In genomic region chr4:138127371-138127770, GRCm38 (mm10) we compare ENCODE assay signal across 23 mouse cellular contexts.
DNase-seq lines count a peak whose midpoint lies in the region; ATAC-seq and TF ChIP-seq lines count a peak whose summit lies in the region.
"Had no signal": no experiment of that assay in that cellular context is flagged by ENCODE, and none has a peak within 500 bp of the region (broad histone marks: within the 10 kb centered on the region; RNA-seq: fewer than 3 reads in every experiment).

No protein-coding gene starts in this region.

- no peak for ATAC-seq in hindbrain, embryonic 12.5 days (ENCODE audit: low FRiP score)
- no peak for ATAC-seq in frontal cortex, adult (ENCODE audit: low TSS enrichment)
- ATAC-seq: forebrain, embryonic 13.5 days; forebrain, embryonic 15.5 days; forebrain, postnatal 0 days had no signal

- peaks cover 11% of the 10 kb centered on the region for H3K4me1 ChIP-seq in hindbrain, embryonic 12.5 days
- H3K4me1 ChIP-seq: embryonic facial prominence, embryonic 13.5 days; embryonic facial prominence, embryonic 15.5 days had no signal

- no peaks in the 10 kb centered on the region for H3K9me3 ChIP-seq in hindbrain, embryonic 12.5 days (replicated peaks)
- H3K9me3 ChIP-seq: embryonic facial prominence, embryonic 13.5 days; embryonic facial prominence, embryonic 15.5 days; forebrain, embryonic 13.5 days; forebrain, embryonic 15.5 days had no signal

- TF ChIP-seq CTCF in gastrocnemius, adult 2 months (IDR thresholded peaks at IDR 0.05): no peak
- TF ChIP-seq CTCF in C2C12 (IDR thresholded peaks at IDR 0.05; ENCODE audit: control insufficient read depth, insufficient read depth, insufficient read length): no peak

- no peaks in the 10 kb centered on the region for H3K27me3 ChIP-seq in C2C12 (ENCODE audit: control insufficient read depth, insufficient read depth, insufficient read length)
- no peaks in the 10 kb centered on the region for H3K27me3 ChIP-seq in hindbrain, embryonic 12.5 days
- H3K27me3 ChIP-seq: embryonic facial prominence, embryonic 13.5 days; embryonic facial prominence, embryonic 15.5 days; forebrain, embryonic 13.5 days; forebrain, embryonic 15.5 days had no signal

- intact Hi-C loops in gastrocnemius, adult 2 months (cut with DNase I): no loop called here
- intact Hi-C loops in left cerebral cortex, postnatal 36 days (cut with DNase I): no loop called here

- no peak overlapping the region for H3K9ac ChIP-seq in hindbrain, embryonic 12.5 days
- H3K9ac ChIP-seq: embryonic facial prominence, embryonic 13.5 days; embryonic facial prominence, embryonic 15.5 days; forebrain, embryonic 13.5 days; forebrain, embryonic 15.5 days; forebrain, postnatal 0 days had no signal

- DNase-seq in gastrocnemius, adult 2 months: no peak
- DNase-seq in gastrocnemius, postnatal 10 days: no peak
- DNase-seq in 3T3-L1 (ENCODE audit: low read depth, low spot score): peak; percentile 44
- DNase-seq in NIH3T3 (ENCODE audit: low read depth): peak; percentile 69
- DNase-seq in left cerebral cortex, postnatal 36 days (ENCODE audit: low spot score in 2 of 2): no peak
- DNase-seq: adrenal gland, adult 2 months; adrenal gland, postnatal 10 days; adrenal gland, postnatal 25 days; B cell, adult 2 months; cerebellum, adult 11 months; cerebellum, adult 18-20 months; cerebellum, adult 8-10 months; cerebellum, postnatal 10 days; cerebellum, postnatal 36 days; embryo, embryonic 11 days; forebrain, postnatal 0 days had no signal

- peaks cover 16% of the 10 kb centered on the region for H3K79me2 ChIP-seq in C2C12 (ENCODE audit: control insufficient read depth, insufficient read depth)

- H3K27ac ChIP-seq in gastrocnemius, adult 2 months: peak overlapping the region; percentile 3; the same call in 1 of the 2 replicates
- no peak overlapping the region for H3K27ac ChIP-seq in hindbrain, embryonic 12.5 days
- H3K27ac ChIP-seq: embryonic facial prominence, embryonic 13.5 days; embryonic facial prominence, embryonic 15.5 days; forebrain, embryonic 13.5 days; forebrain, embryonic 15.5 days had no signal

- H3ac ChIP-seq in C2C12 (ENCODE audit: control insufficient read depth, insufficient read length, low read depth): no peak overlapping the region

- no peaks in the 10 kb centered on the region for H3K79me3 ChIP-seq in C2C12 (ENCODE audit: low read depth)

- no peak overlapping the region for H3K4me3 ChIP-seq in gastrocnemius, adult 2 months
- no peak overlapping the region for H3K4me3 ChIP-seq in C2C12 (ENCODE audit: insufficient read depth, poor library complexity, severe bottlenecking)
- H3K4me3 ChIP-seq in hindbrain, embryonic 12.5 days: no peak overlapping the region
- H3K4me3 ChIP-seq: embryonic facial prominence, embryonic 13.5 days; embryonic facial prominence, embryonic 15.5 days; forebrain, embryonic 13.5 days; forebrain, embryonic 15.5 days had no signal

- H3K36me3 ChIP-seq in C2C12 (ENCODE audit: control insufficient read depth, insufficient read depth): peaks cover 22% of the 10 kb centered on the region
- H3K36me3 ChIP-seq in hindbrain, embryonic 12.5 days: peaks cover 35% of the 10 kb centered on the region

- no peak overlapping the region for H3K4me2 ChIP-seq in hindbrain, embryonic 12.5 days (replicated peaks)
- H3K4me2 ChIP-seq: embryonic facial prominence, embryonic 13.5 days; embryonic facial prominence, embryonic 15.5 days; forebrain, embryonic 13.5 days; forebrain, embryonic 15.5 days had no signal

- WGBS in hindbrain, embryonic 12.5 days: 94% methylated on average over 5 of the region's 5 CpGs

TF ChIP-seq in C2C12, 6 proteins besides CTCF, POLR2A, EP300 and RAD21:
- TF ChIP-seq FOSL1 (IDR thresholded peaks at IDR 0.05; ENCODE audit: insufficient read depth, low read length, poor library complexity, severe bottlenecking) (no peak), USF1 (IDR thresholded peaks at IDR 0.05; ENCODE audit: low read depth) (peak; percentile 17)
TF ChIP-seq in C2C12: peak in this region for 1.

Comparison
In these comparisons a context has a peak if more than half of its experiments do, and no peak if none do; other contexts are left out.
1. DNase-seq: peak in 3T3-L1 (single experiment) and NIH3T3 (single experiment); none in gastrocnemius, adult 2 months (single experiment), gastrocnemius, postnatal 10 days (single experiment) and left cerebral cortex, postnatal 36 days (0 of 2).